Mouse (Mus musculus) right cerebral cortex, adult 2 months (tissue): ENCODE data around the gene Slc20a1.

ENCODE experiments used
- DNase-seq, 2 experiments: peaks; one replicate each; pipeline ENCODE4 v3.0.0; 2021 to 2022; ENCODE audit warnings: low spot score in 2 of 2

Slc20a1 gene

GRCm38 (mm10) chr2:129198436-129199327, at the start of gene Slc20a1:
Gene Slc20a1, plus strand, starts transcription at chr2:129198764.
- peak; percentile 98 to 99 for DNase-seq

GRCm38 (mm10) chr2:129148836-129149235, 49.7 kb upstream of the Slc20a1 start:
- DNase-seq: no peak

- no peak for DNase-seq
Measured at GRCm38 (mm10) chr2:129150386-129150785, 48.2 kb upstream of the Slc20a1 start.

GRCm38 (mm10) chr2:129151111-129151510, 47.5 kb upstream of the Slc20a1 start:
- DNase-seq: no peak

GRCm38 (mm10) chr2:129152751-129153150, 45.8 kb upstream of the Slc20a1 start:
- no peak for DNase-seq

GRCm38 (mm10) chr2:129164815-129165214, 33.7 kb upstream of the Slc20a1 start:
- DNase-seq: no peak

GRCm38 (mm10) chr2:129166466-129167463, 31.8 kb upstream of the Slc20a1 start:
- DNase-seq: no peak

GRCm38 (mm10) chr2:129173386-129173785, 25.2 kb upstream of the Slc20a1 start:
- no peak for DNase-seq

GRCm38 (mm10) chr2:129174474-129174873, 24.1 kb upstream of the Slc20a1 start:
- DNase-seq: peak; percentile 58 to 65

GRCm38 (mm10) chr2:129175636-129176035, 22.9 kb upstream of the Slc20a1 start:
- no peak for DNase-seq

GRCm38 (mm10) chr2:129176676-129177420, 21.7 kb upstream of the Slc20a1 start:
- no peak for DNase-seq

- no peak for DNase-seq
Measured at GRCm38 (mm10) chr2:129177661-129178060, 20.9 kb upstream of the Slc20a1 start.

- no peak for DNase-seq
Measured at GRCm38 (mm10) chr2:129178182-129178908, 20.2 kb upstream of the Slc20a1 start.

- DNase-seq: no peak
Measured at GRCm38 (mm10) chr2:129179946-129180853, 18.4 kb upstream of the Slc20a1 start.

GRCm38 (mm10) chr2:129181509-129181908, 17.1 kb upstream of the Slc20a1 start:
- DNase-seq: no peak

- DNase-seq: no peak
Measured at GRCm38 (mm10) chr2:129182412-129182811, 16.2 kb upstream of the Slc20a1 start.

GRCm38 (mm10) chr2:129183561-129184031, 15.0 kb upstream of the Slc20a1 start:
- peak; percentile 66 to 73 for DNase-seq

GRCm38 (mm10) chr2:129184853-129185252, 13.7 kb upstream of the Slc20a1 start:
- no peak for DNase-seq

GRCm38 (mm10) chr2:129185611-129186290, 12.8 kb upstream of the Slc20a1 start:
- DNase-seq: no peak
